Comparison of ENCODE assay signal across 30 mouse cellular contexts in the genomic region with DNA sequence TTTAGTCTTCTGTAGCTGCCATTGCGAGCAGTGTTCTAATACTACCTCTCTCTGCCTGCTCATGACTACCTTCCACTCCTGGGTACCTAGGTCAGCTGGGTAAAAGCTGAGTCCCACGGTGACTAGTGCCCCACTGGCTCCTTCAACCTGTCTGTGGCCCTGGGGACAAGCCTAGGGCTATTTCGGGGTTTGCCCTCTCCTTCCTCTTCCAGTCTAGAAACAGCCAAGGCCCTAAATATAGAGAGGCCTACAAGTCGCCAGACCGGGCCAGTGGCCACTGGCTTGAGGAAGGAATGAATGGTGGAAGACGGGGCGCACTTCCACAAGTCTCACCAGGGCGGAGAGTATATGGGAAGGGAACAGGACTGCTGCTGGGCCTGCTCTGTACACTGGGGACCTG. TPM values are rescaled to one million over a fixed set of nuclear protein-coding genes. Genes with fewer than 3 reads are reported as not detected.
DNase-seq lines count a peak whose midpoint lies in the region; ATAC-seq and TF ChIP-seq lines count a peak whose summit lies in the region.
"Had no signal": no experiment of that assay in that cellular context is flagged by ENCODE, and none has a peak within 500 bp of the region (broad histone marks: within the 10 kb centered on the region; RNA-seq: fewer than 3 reads in every experiment).

No protein-coding gene starts in this region.

- no peak for TF ChIP-seq POLR2A in spleen, adult 2 months (IDR thresholded peaks at IDR 0.05; ENCODE audit: low read depth, low read length)

- no peaks in the 10 kb centered on the region for H3K9me3 ChIP-seq in hindbrain, embryonic 14.5 days (ENCODE audit: control insufficient read depth, low read length)
- no peaks in the 10 kb centered on the region for H3K9me3 ChIP-seq in hindbrain, embryonic 12.5 days (replicated peaks)
- H3K9me3 ChIP-seq: embryonic facial prominence, embryonic 12.5 days; limb, embryonic 13.5 days; liver, embryonic 12.5 days had no signal

- WGBS in hindbrain, embryonic 14.5 days: 92% methylated on average over 8 of the region's 8 CpGs
- WGBS in hindbrain, embryonic 12.5 days: 90% methylated on average over 8 of the region's 8 CpGs
- WGBS in spleen, adult 2 months: 59% methylated on average over 8 of the region's 8 CpGs
- 41% methylated on average over 8 of the region's 8 CpGs for WGBS in macrophage (ENCODE audit: missing documents)

- DNase-seq in hindbrain, embryonic 14.5 days (ENCODE audit: low spot score): no peak
- no peak for DNase-seq in spleen, adult 2 months (ENCODE audit: low read depth in 1 of 2, low spot score in 2 of 2)
- DNase-seq in spleen, postnatal 36 days (ENCODE audit: low spot score in 2 of 2): no peak
- DNase-seq in kidney, postnatal 36 days: no peak
- no peak for DNase-seq in retina, embryonic 14.5 days (ENCODE audit: low spot score)
- DNase-seq: adrenal gland, adult 8-10 months; cerebellum, adult 2 months; cerebellum, postnatal 25 days; forebrain, postnatal 0 days; kidney, adult 18-20 months; kidney, postnatal 10 days; lung, adult 18-20 months; lung, postnatal 10 days; midbrain, embryonic 14.5 days; spleen, adult 18-20 months had no signal

- no peak overlapping the region for H3K9ac ChIP-seq in hindbrain, embryonic 14.5 days
- no peak overlapping the region for H3K9ac ChIP-seq in hindbrain, embryonic 12.5 days
- H3K9ac ChIP-seq: forebrain, postnatal 0 days; liver, embryonic 12.5 days had no signal

- no peak overlapping the region for H3K27ac ChIP-seq in hindbrain, embryonic 14.5 days
- no peak overlapping the region for H3K27ac ChIP-seq in hindbrain, embryonic 12.5 days
- H3K27ac ChIP-seq in spleen, adult 2 months (ENCODE audit: insufficient read depth, low read length): no peak overlapping the region
- peak overlapping the region; percentile 91 for H3K27ac ChIP-seq in macrophage
- H3K27ac ChIP-seq: embryonic facial prominence, embryonic 12.5 days; layer of hippocampus, adult 2 months; limb, embryonic 13.5 days; liver, embryonic 12.5 days had no signal

- ATAC-seq in hindbrain, embryonic 14.5 days (ENCODE audit: low FRiP score): no peak
- ATAC-seq in hindbrain, embryonic 12.5 days (ENCODE audit: low FRiP score): no peak
- ATAC-seq: activated CD4-positive, CD25-positive, alpha-beta regulatory T cell, adult 4 months; forebrain, postnatal 0 days; liver, embryonic 12.5 days had no signal

- H3K4me2 ChIP-seq in hindbrain, embryonic 14.5 days (replicated peaks): peak overlapping the region; percentile 82; the same call in 1 of the 2 replicates
- no peak overlapping the region for H3K4me2 ChIP-seq in hindbrain, embryonic 12.5 days (replicated peaks)
- H3K4me2 ChIP-seq: heart, embryonic 11.5 days; liver, embryonic 12.5 days had no signal

- H3K27me3 ChIP-seq in hindbrain, embryonic 14.5 days (ENCODE audit: control insufficient read depth, insufficient read depth, low read length): no peaks in the 10 kb centered on the region
- peaks cover 29% of the 10 kb centered on the region for H3K27me3 ChIP-seq in hindbrain, embryonic 12.5 days
- H3K27me3 ChIP-seq in spleen, adult 2 months (ENCODE audit: control insufficient read depth, insufficient read depth, low read length): no peaks in the 10 kb centered on the region

- peaks cover 51% of the 10 kb centered on the region for H3K79me2 ChIP-seq in macrophage (ENCODE audit: inconsistent target)

- no peaks in the 10 kb centered on the region for H3K36me3 ChIP-seq in hindbrain, embryonic 14.5 days (replicated peaks; ENCODE audit: control insufficient read depth, insufficient read depth)
- no peaks in the 10 kb centered on the region; the same call in 1 of the 2 replicates for H3K36me3 ChIP-seq in hindbrain, embryonic 12.5 days
- no peaks in the 10 kb centered on the region for H3K36me3 ChIP-seq in spleen, adult 2 months (ENCODE audit: control insufficient read depth, insufficient read depth, low read length)
- peaks cover 26% of the 10 kb centered on the region for H3K36me3 ChIP-seq in macrophage (ENCODE audit: inconsistent target)
- H3K36me3 ChIP-seq: embryonic facial prominence, embryonic 12.5 days; liver, embryonic 12.5 days had no signal

- H3K4me1 ChIP-seq in hindbrain, embryonic 14.5 days (replicated peaks; ENCODE audit: control insufficient read depth, insufficient read depth, low read length): peaks cover 18% of the 10 kb centered on the region
- H3K4me1 ChIP-seq in hindbrain, embryonic 12.5 days: peaks cover 17% of the 10 kb centered on the region
- H3K4me1 ChIP-seq in spleen, adult 2 months (ENCODE audit: control insufficient read depth, insufficient read depth, insufficient read length): peaks cover 14% of the 10 kb centered on the region; the same call in 1 of the 2 replicates

- no peak overlapping the region for H3K4me3 ChIP-seq in hindbrain, embryonic 14.5 days (replicated peaks; ENCODE audit: low read length)
- no peak overlapping the region for H3K4me3 ChIP-seq in hindbrain, embryonic 12.5 days
- H3K4me3 ChIP-seq in spleen, adult 2 months (ENCODE audit: extremely low read depth, insufficient read depth, insufficient read length): peak overlapping the region; percentile 0; the same call in 1 of the 2 replicates
- H3K4me3 ChIP-seq in macrophage (ENCODE audit: inconsistent target): peak overlapping the region; percentile 98
- H3K4me3 ChIP-seq: layer of hippocampus, adult 2 months; liver, embryonic 12.5 days had no signal

- TF ChIP-seq CTCF in spleen, adult 2 months (IDR thresholded peaks at IDR 0.05; ENCODE audit: extremely low read depth, insufficient read depth, insufficient read length, insufficient replicate concordance): no peak

RNA-seq across cellular contexts. Expression of gene Rasa4, which starts 2.6 kb away (rescaled TPM):
- polyA plus RNA-seq in hindbrain, embryonic 14.5 days (2014; fragmentation: Nextera tagmentation; extraction: Ambion mirVana): 13.6 and 15.0 TPM in 2 replicates
- 12.5 and 13.1 TPM in 2 replicates for polyA plus RNA-seq in hindbrain, embryonic 12.5 days (2016; fragmentation: Nextera tagmentation; extraction: Ambion mirVana)
- polyA plus RNA-seq in spleen, adult 2 months (2012; rRNA removed): 38.1 and 43.0 TPM in 2 replicates
- 1,000 to 10,000 TPM in 17 of 26 experiments, 100 to 1,000 TPM in 9; 637 to 2,788 (median 1,448) TPM for total RNA-seq in macrophage (2018; cell fraction: chromatin; rRNA removed)
- 100 to 1,000 TPM in 24 of 26 experiments, 10 to 100 TPM in 2; 98.6 to 294 (median 162) TPM for total RNA-seq in macrophage (2018; cell fraction: cytosol; rRNA removed)
- 1,000 to 10,000 TPM in 3 of 26 experiments, 100 to 1,000 TPM in 23; 233 to 2,281 (median 710) TPM for total RNA-seq in macrophage (2018; cell fraction: nucleus; rRNA removed)
- polyA plus RNA-seq in macrophage (2018): 51.3 to 186 TPM (median 61.5 TPM) in 3 replicates

RNA-seq across cellular contexts. Expression of gene Polr2j, which starts 30.1 kb away (rescaled TPM):
- 209 and 235 TPM in 2 replicates for polyA plus RNA-seq in hindbrain, embryonic 14.5 days (2014; fragmentation: Nextera tagmentation; extraction: Ambion mirVana)
- 187 and 217 TPM in 2 replicates for polyA plus RNA-seq in hindbrain, embryonic 12.5 days (2016; fragmentation: Nextera tagmentation; extraction: Ambion mirVana)
- polyA plus RNA-seq in spleen, adult 2 months (2012; rRNA removed): 32.3 and 38.1 TPM in 2 replicates
- total RNA-seq in macrophage (2018; cell fraction: chromatin; rRNA removed): 10 to 100 TPM in 5 of 26 experiments, 1 to 10 TPM in 21; 2.0 to 13.9 (median 6.0) TPM
- total RNA-seq in macrophage (2018; cell fraction: cytosol; rRNA removed): 10 to 100 TPM; 39.3 to 85.6 (median 60.6) TPM
- 10 to 100 TPM in 17 of 26 experiments, 1 to 10 TPM in 9; 6.1 to 23.0 (median 13.5) TPM for total RNA-seq in macrophage (2018; cell fraction: nucleus; rRNA removed)
- polyA plus RNA-seq in macrophage (2018): 75.0 to 118 TPM (median 101 TPM) in 3 replicates

RNA-seq across cellular contexts. Expression of gene Upk3bl, which starts 32.0 kb away (rescaled TPM):
- polyA plus RNA-seq in hindbrain, embryonic 14.5 days (2014; fragmentation: Nextera tagmentation; extraction: Ambion mirVana): not detected in 2 replicates
- 1.5 and 2.0 TPM in 2 replicates for polyA plus RNA-seq in hindbrain, embryonic 12.5 days (2016; fragmentation: Nextera tagmentation; extraction: Ambion mirVana)
- not detected in 2 replicates for polyA plus RNA-seq in spleen, adult 2 months (2012; rRNA removed)
- not detected for total RNA-seq in macrophage (2018; cell fraction: chromatin; rRNA removed)
- total RNA-seq in macrophage (2018; cell fraction: cytosol; rRNA removed): not detected
- total RNA-seq in macrophage (2018; cell fraction: nucleus; rRNA removed): not detected
- polyA plus RNA-seq in macrophage (2018): not detected in 3 replicates
- total RNA-seq: forebrain, postnatal 0 days; hematopoietic stem cell, adult 5-6 weeks; layer of hippocampus, adult 2 months; left cerebral cortex, postnatal 25 days; megakaryocyte-erythroid progenitor cell, adult 5-6 weeks had no signal
- polyA plus RNA-seq: activated CD4-positive, CD25-positive, alpha-beta regulatory T cell, adult 4 months; forebrain, postnatal 0 days; heart, postnatal 0 days; midbrain, embryonic 14.5 days had no signal

RNA-seq across cellular contexts. Expression of gene Upk3b, which starts 48.0 kb away (rescaled TPM):
- polyA plus RNA-seq in hindbrain, embryonic 14.5 days (2014; fragmentation: Nextera tagmentation; extraction: Ambion mirVana): not detected in 2 replicates
- 0.05 TPM in 1 of 2 replicates, not detected in the other for polyA plus RNA-seq in hindbrain, embryonic 12.5 days (2016; fragmentation: Nextera tagmentation; extraction: Ambion mirVana)
- 3.9 and 6.9 TPM in 2 replicates for polyA plus RNA-seq in spleen, adult 2 months (2012; rRNA removed)
- total RNA-seq in macrophage (2018; cell fraction: chromatin; rRNA removed): 1 to 10 TPM in 1 of 26 experiments, under 1 TPM in 5, not detected in 20; 0.22 to 2.9 (median 0.37) TPM
- total RNA-seq in macrophage (2018; cell fraction: cytosol; rRNA removed): under 1 TPM in 15 of 26 experiments, not detected in 11; under 0.01 to 0.32 (median 0.17) TPM
- 1 to 10 TPM in 1 of 26 experiments, under 1 TPM in 11, not detected in 14; 0.11 to 1.4 (median 0.23) TPM for total RNA-seq in macrophage (2018; cell fraction: nucleus; rRNA removed)
- not detected in 3 replicates for polyA plus RNA-seq in macrophage (2018)
- total RNA-seq: hematopoietic stem cell, adult 5-6 weeks; layer of hippocampus, adult 2 months; left cerebral cortex, adult 18-20 months; left cerebral cortex, postnatal 25 days; megakaryocyte-erythroid progenitor cell, adult 5-6 weeks; neutrophil, adult 5-6 weeks had no signal
- polyA plus RNA-seq: activated CD4-positive, CD25-positive, alpha-beta regulatory T cell, adult 4 months; cerebellum, adult 2 months; forebrain, embryonic 11.5 days; forebrain, postnatal 0 days; midbrain, embryonic 14.5 days had no signal

RNA-seq across cellular contexts. Expression of gene Lrwd1, which starts 49.6 kb away (rescaled TPM):
- 18.2 and 20.5 TPM in 2 replicates for polyA plus RNA-seq in hindbrain, embryonic 14.5 days (2014; fragmentation: Nextera tagmentation; extraction: Ambion mirVana)
- polyA plus RNA-seq in hindbrain, embryonic 12.5 days (2016; fragmentation: Nextera tagmentation; extraction: Ambion mirVana): 34.5 and 36.6 TPM in 2 replicates
- 39.5 and 46.4 TPM in 2 replicates for polyA plus RNA-seq in spleen, adult 2 months (2012; rRNA removed)
- 10 to 100 TPM in 23 of 26 experiments, 1 to 10 TPM in 3; 7.4 to 46.2 (median 24.5) TPM for total RNA-seq in macrophage (2018; cell fraction: chromatin; rRNA removed)
- 10 to 100 TPM in 4 of 26 experiments, 1 to 10 TPM in 22; 4.8 to 11.6 (median 8.1) TPM for total RNA-seq in macrophage (2018; cell fraction: cytosol; rRNA removed)
- 10 to 100 TPM in 15 of 26 experiments, 1 to 10 TPM in 11; 6.6 to 29.7 (median 12.1) TPM for total RNA-seq in macrophage (2018; cell fraction: nucleus; rRNA removed)
- 6.0 to 13.5 TPM (median 9.4 TPM) in 3 replicates for polyA plus RNA-seq in macrophage (2018)

Comparison
In these comparisons a context has a peak if more than half of its experiments do, and no peak if none do; other contexts are left out.
1. H3K4me3 ChIP-seq: peak in spleen, adult 2 months (single experiment) and macrophage (single experiment); none in hindbrain, embryonic 14.5 days (single experiment) and hindbrain, embryonic 12.5 days (single experiment).